Mouse (Mus musculus) liver, postnatal 0 days (tissue): ENCODE data around the gene Synpr. TPM values are rescaled to one million over a fixed set of nuclear protein-coding genes. Genes with fewer than 3 reads are reported as not detected.

Source experiments
- ATAC-seq: fragments of 200-750 bp; cut with Nextera tagmentation; 2 replicates; pipeline ENCODE4 v1.8.0; 2017; ENCODE audit warnings: mild to moderate bottlenecking, moderate library complexity
- DNase-seq: peaks from one replicate; pipeline ENCODE4 v3.0.0-alpha.2; 2016
- H3K27ac ChIP-seq: fragments of 300-500 bp; sonication (generic); 2 replicates; pipeline ENCODE4 v1.5.1; 2014; ENCODE audit warnings: antibody characterized with exemption, moderate library complexity, mild to moderate bottlenecking, low read depth
- H3K27me3 ChIP-seq: fragments of 300-500 bp; sonication (generic); 2 replicates; pipeline ENCODE4 v1.6.1; 2014; ENCODE audit warnings: low read length, control low read depth, mixed read lengths; ENCODE audit not compliant: insufficient read depth
- H3K36me3 ChIP-seq: fragments of 300-500 bp; sonication (generic); replicated peaks from 2 replicates; pipeline ENCODE4 v1.6.1; 2014; ENCODE audit warnings: mild to moderate bottlenecking, control low read depth, low read length, moderate library complexity, mixed read lengths; ENCODE audit not compliant: insufficient read depth
- H3K4me1 ChIP-seq: fragments of 300-500 bp; sonication (generic); 2 replicates; pipeline ENCODE4 v1.6.1; 2014; ENCODE audit warnings: antibody characterized with exemption, mild to moderate bottlenecking, control low read depth; ENCODE audit not compliant: insufficient read depth
- H3K4me2 ChIP-seq: fragments of 300-500 bp; sonication (generic); 2 replicates; pipeline ENCODE4 v1.6.1; 2014; ENCODE audit warnings: low read depth, mild to moderate bottlenecking, low read length, moderate library complexity, mixed read lengths
- H3K4me3 ChIP-seq: fragments of 300-500 bp; sonication (generic); 2 replicates; pipeline ENCODE4 v1.5.1; 2014; ENCODE audit warnings: low read depth, low read length
- H3K9ac ChIP-seq: fragments of 300-500 bp; sonication (generic); replicated peaks from 2 replicates; pipeline ENCODE4 v1.6.1; 2014; ENCODE audit warnings: mild to moderate bottlenecking, moderate library complexity
- H3K9me3 ChIP-seq: fragments of 300-500 bp; sonication (generic); 2 replicates; pipeline ENCODE4 v1.6.1; 2016; ENCODE audit warnings: mild to moderate bottlenecking, control low read depth, low read length, mixed read lengths
- CTCF ChIP-seq: sonication (generic); IDR thresholded peaks from 2 replicates; pipeline ENCODE4 v1.5.1; 2016; ENCODE audit warnings: antibody characterized with exemption, low read depth
- EP300 ChIP-seq: IDR thresholded peaks from 2 replicates; pipeline ENCODE4 v1.6.1; 2016; ENCODE audit warnings: antibody characterized with exemption, low read depth, mild to moderate bottlenecking
- WGBS: fragments of 180-500 bp; shearing (Covaris S2); extraction: QIAGEN DNeasy Blood & Tissue Kit; methylation state at CpG from one replicate; pipeline ENCODE4 v1.1.7; 2014; ENCODE audit not compliant: insufficient replicate concordance; 5-methylcytosine and 5-hydroxymethylcytosine counted together
- polyA plus RNA-seq: library from polyadenylated mRNA; unstranded; fragments of >200 nt; fragmentation: Nextera tagmentation; extraction: Ambion mirVana; gene quantifications from 2 replicates; pipeline ENCODE4 v1.2.1, GENCODE M21; 2015

Synpr gene
- polyA plus RNA-seq, 1 experiment from 2014 or later: not detected

GRCm38 (mm10) chr14:13361642-13362041 is 77.1 kb downstream of the Synpr start:
- no peaks in the 10 kb centered on the region for H3K9me3 ChIP-seq
- no peak overlapping the region for H3K4me2 ChIP-seq
- H3K4me3 ChIP-seq: no peak overlapping the region
- no peak overlapping the region for H3K9ac ChIP-seq
- H3K4me1 ChIP-seq: no peaks in the 10 kb centered on the region
- no peak for TF ChIP-seq CTCF
- TF ChIP-seq EP300: no peak
- H3K36me3 ChIP-seq: no peaks in the 10 kb centered on the region
- DNase-seq (no peak), ATAC-seq (peak; percentile 82)
- H3K27me3 ChIP-seq: no peaks in the 10 kb centered on the region
- no peak overlapping the region for H3K27ac ChIP-seq
- WGBS: 35% methylated on average over 3 of the region's 3 CpGs

- H3K4me3 ChIP-seq: no peak overlapping the region
- no peak overlapping the region for H3K27ac ChIP-seq
- no peak overlapping the region for H3K4me2 ChIP-seq
- WGBS: 71% methylated on average over 3 of the region's 3 CpGs
- no peaks in the 10 kb centered on the region for H3K9me3 ChIP-seq
- TF ChIP-seq EP300 (no peak), CTCF (peak; percentile 16; the same call in 1 of the 2 replicates)
- no peaks in the 10 kb centered on the region for H3K27me3 ChIP-seq
- DNase-seq: no peak
- H3K9ac ChIP-seq: no peak overlapping the region
- no peaks in the 10 kb centered on the region for H3K36me3 ChIP-seq
- H3K4me1 ChIP-seq: no peaks in the 10 kb centered on the region
- ATAC-seq: no peak
Observed at GRCm38 (mm10) chr14:13368309-13368708, 83.7 kb downstream of the Synpr start.

- 66% methylated on average over 7 of the region's 7 CpGs for WGBS
- TF ChIP-seq EP300: no peak
- no peak for TF ChIP-seq CTCF
- ATAC-seq (no peak), DNase-seq (no peak)
- no peak overlapping the region for H3K4me2 ChIP-seq
- no peak overlapping the region for H3K27ac ChIP-seq
- no peaks in the 10 kb centered on the region for H3K4me1 ChIP-seq
- no peaks in the 10 kb centered on the region for H3K9me3 ChIP-seq
- H3K4me3 ChIP-seq: no peak overlapping the region
- H3K27me3 ChIP-seq: no peaks in the 10 kb centered on the region
- H3K9ac ChIP-seq: no peak overlapping the region
- no peaks in the 10 kb centered on the region for H3K36me3 ChIP-seq
Observed at GRCm38 (mm10) chr14:13389081-13389480, 104.5 kb downstream of the Synpr start.

GRCm38 (mm10) chr14:13389954-13390353 is 105.4 kb downstream of the Synpr start:
- no peak overlapping the region for H3K9ac ChIP-seq
- TF ChIP-seq EP300 (no peak), CTCF (no peak)
- ATAC-seq (no peak), DNase-seq (no peak)
- H3K9me3 ChIP-seq: no peaks in the 10 kb centered on the region
- H3K27me3 ChIP-seq: no peaks in the 10 kb centered on the region
- no peak overlapping the region for H3K27ac ChIP-seq
- H3K4me2 ChIP-seq: no peak overlapping the region
- WGBS: 65% methylated on average over 5 of the region's 5 CpGs
- H3K4me3 ChIP-seq: no peak overlapping the region
- no peaks in the 10 kb centered on the region for H3K36me3 ChIP-seq
- H3K4me1 ChIP-seq: no peaks in the 10 kb centered on the region

- H3K9ac ChIP-seq: no peak overlapping the region
- no peaks in the 10 kb centered on the region for H3K9me3 ChIP-seq
- no peaks in the 10 kb centered on the region for H3K27me3 ChIP-seq
- DNase-seq (no peak), ATAC-seq (no peak)
- H3K4me3 ChIP-seq: no peak overlapping the region
- WGBS: 41% methylated on average over 6 of the region's 6 CpGs
- no peak overlapping the region for H3K4me2 ChIP-seq
- no peaks in the 10 kb centered on the region for H3K36me3 ChIP-seq
- H3K27ac ChIP-seq: no peak overlapping the region
- TF ChIP-seq CTCF: no peak
- TF ChIP-seq EP300: no peak
- no peaks in the 10 kb centered on the region for H3K4me1 ChIP-seq
Observed at GRCm38 (mm10) chr14:13399226-13400020, 114.8 kb downstream of the Synpr start.

- TF ChIP-seq EP300: no peak
- TF ChIP-seq CTCF: no peak
- Histone ChIP-seq H3K4me1 (no peaks in the 10 kb centered on the region), H3K4me3 (no peak overlapping the region), H3K27ac (no peak overlapping the region), H3K27me3 (no peaks in the 10 kb centered on the region), H3K4me2 (no peak overlapping the region), H3K9ac (no peak overlapping the region), H3K36me3 (no peaks in the 10 kb centered on the region), H3K9me3 (no peaks in the 10 kb centered on the region)
- 67% methylated on average over 1 of the region's 1 CpGs for WGBS
- no peak for ATAC-seq
- DNase-seq: no peak
Observed at GRCm38 (mm10) chr14:13411636-13412035, 127.1 kb downstream of the Synpr start.
